Mouse (Mus musculus): Measurements from ENCODE around the gene Eif5. TPM values are rescaled to one million over a fixed set of nuclear protein-coding genes. Genes with fewer than 3 reads are reported as not detected.

Eif5 gene
- 976 TPM for polyA plus RNA-seq (2014; fragmentation: Illumina TruSeq; extraction: RNeasy Lipid Tissue Mini Kit (QIAGEN cat#74804); ENCODE audit: low read depth, low replicate concordance)

GRCm38 (mm10) chr12:111537796-111538291 is at the start of gene Eif5:
TSS of gene Eif5 (plus strand) at chr12:111538016.

GRCm38 (mm10) chr12:111574074-111574886 is 36.5 kb downstream of the Eif5 start, which contains the start of gene Mark3:
TSS of gene Mark3 (plus strand) at chr12:111574523.

Other genes with a start within 250 kb of the Eif5 start
- gene Cdc42bpb, start 160.3 kb upstream of the Eif5 start, polyA plus RNA-seq (2014; fragmentation: Illumina TruSeq; extraction: RNeasy Lipid Tissue Mini Kit (QIAGEN cat#74804); ENCODE audit: low read depth, low replicate concordance), result 9.1 TPM
- not detected for gene Lbhd2, start 131.2 kb upstream of the Eif5 start, polyA plus RNA-seq (2014; fragmentation: Illumina TruSeq; extraction: RNeasy Lipid Tissue Mini Kit (QIAGEN cat#74804); ENCODE audit: low read depth, low replicate concordance)
- gene Exoc3l4, start 121.0 kb upstream of the Eif5 start, polyA plus RNA-seq (2014; fragmentation: Illumina TruSeq; extraction: RNeasy Lipid Tissue Mini Kit (QIAGEN cat#74804); ENCODE audit: low read depth, low replicate concordance), result not detected
- 2.9 TPM for gene Tnfaip2, start 95.5 kb upstream of the Eif5 start, polyA plus RNA-seq (2014; fragmentation: Illumina TruSeq; extraction: RNeasy Lipid Tissue Mini Kit (QIAGEN cat#74804); ENCODE audit: low read depth, low replicate concordance)
- gene Gm266, start 52.2 kb upstream of the Eif5 start, polyA plus RNA-seq (2014; fragmentation: Illumina TruSeq; extraction: RNeasy Lipid Tissue Mini Kit (QIAGEN cat#74804); ENCODE audit: low read depth, low replicate concordance), result not detected
- gene Mark3, start 36.5 kb downstream of the Eif5 start, polyA plus RNA-seq (2014; fragmentation: Illumina TruSeq; extraction: RNeasy Lipid Tissue Mini Kit (QIAGEN cat#74804); ENCODE audit: low read depth, low replicate concordance), result 266 TPM
- 0.58 TPM for gene Ckb, start 134.3 kb downstream of the Eif5 start, polyA plus RNA-seq (2014; fragmentation: Illumina TruSeq; extraction: RNeasy Lipid Tissue Mini Kit (QIAGEN cat#74804); ENCODE audit: low read depth, low replicate concordance)
- gene Trmt61a, start 140.1 kb downstream of the Eif5 start, polyA plus RNA-seq (2014; fragmentation: Illumina TruSeq; extraction: RNeasy Lipid Tissue Mini Kit (QIAGEN cat#74804); ENCODE audit: low read depth, low replicate concordance), result not detected
- 37.5 TPM for gene Bag5, start 175.2 kb downstream of the Eif5 start, polyA plus RNA-seq (2014; fragmentation: Illumina TruSeq; extraction: RNeasy Lipid Tissue Mini Kit (QIAGEN cat#74804); ENCODE audit: low read depth, low replicate concordance)
- gene Apopt1, start 175.2 kb downstream of the Eif5 start, polyA plus RNA-seq (2014; fragmentation: Illumina TruSeq; extraction: RNeasy Lipid Tissue Mini Kit (QIAGEN cat#74804); ENCODE audit: low read depth, low replicate concordance), result 45.3 TPM
- 5.1 TPM for gene Klc1, start 220.8 kb downstream of the Eif5 start, polyA plus RNA-seq (2014; fragmentation: Illumina TruSeq; extraction: RNeasy Lipid Tissue Mini Kit (QIAGEN cat#74804); ENCODE audit: low read depth, low replicate concordance)

Measured in adrenal gland, adult 10 weeks (tissue).